Mouse (Mus musculus): ENCODE results near the gene Zfp541.
A peak's percentile ranks its signal among the peaks of the same experiment; 100 is the strongest.

Gene Zfp541

GRCm38 (mm10) chr7:16045538-16045937 is 16.1 kb upstream of the Zfp541 start:
- peak in 1 of 2 experiments; percentile 26 for DNase-seq

- peak; percentile 67 to 69 for DNase-seq
Measured at GRCm38 (mm10) chr7:16046101-16046480, 15.5 kb upstream of the Zfp541 start.

- DNase-seq = peak; percentile 82 to 85
Measured at GRCm38 (mm10) chr7:16046481-16047337, 14.9 kb upstream of the Zfp541 start.

GRCm38 (mm10) chr7:16047338-16048146 is 14.1 kb upstream of the Zfp541 start, which contains the start of gene Bicra:
Gene Bicra (minus strand): TSS chr7:16047921.
- DNase-seq = peak; percentile 92 to 95

GRCm38 (mm10) chr7:16048164-16048564 is 13.4 kb upstream of the Zfp541 start:
- DNase-seq = peak; percentile 98

GRCm38 (mm10) chr7:16048675-16049575 is 12.7 kb upstream of the Zfp541 start:
- DNase-seq = no peak

GRCm38 (mm10) chr7:16049576-16049915 is 12.1 kb upstream of the Zfp541 start:
- DNase-seq = no peak

GRCm38 (mm10) chr7:16050600-16050999 is 11.0 kb upstream of the Zfp541 start:
- DNase-seq = peak in 1 of 2 experiments; percentile 19

GRCm38 (mm10) chr7:16051883-16052595 is 9.6 kb upstream of the Zfp541 start:
- peak; percentile 89 to 90 for DNase-seq

GRCm38 (mm10) chr7:16052684-16053083 is 8.9 kb upstream of the Zfp541 start:
- peak; percentile 98 for DNase-seq

GRCm38 (mm10) chr7:16053105-16053504 is 8.5 kb upstream of the Zfp541 start:
- DNase-seq = no peak

- no peak for DNase-seq
Measured at GRCm38 (mm10) chr7:16054966-16055365, 6.6 kb upstream of the Zfp541 start.

- no peak for DNase-seq
Measured at GRCm38 (mm10) chr7:16055665-16056064, 5.9 kb upstream of the Zfp541 start.

GRCm38 (mm10) chr7:16056459-16057135 is 5.0 kb upstream of the Zfp541 start:
- DNase-seq = peak; percentile 78 to 84

GRCm38 (mm10) chr7:16057136-16057534 is 4.5 kb upstream of the Zfp541 start:
- DNase-seq = no peak

GRCm38 (mm10) chr7:16062099-16062420 is 446 bp downstream of the Zfp541 start:
- no peak for DNase-seq

GRCm38 (mm10) chr7:16063490-16063889 is 1.9 kb downstream of the Zfp541 start:
- no peak for DNase-seq

GRCm38 (mm10) chr7:16070846-16071245 is 9.2 kb downstream of the Zfp541 start:
- DNase-seq = no peak

- no peak for DNase-seq
Measured at GRCm38 (mm10) chr7:16071906-16072305, 10.3 kb downstream of the Zfp541 start.

- peak; percentile 58 to 63 for DNase-seq
Measured at GRCm38 (mm10) chr7:16079947-16080346, 18.3 kb downstream of the Zfp541 start.

- DNase-seq = peak; percentile 64 to 69
Measured at GRCm38 (mm10) chr7:16080581-16080980, 19.0 kb downstream of the Zfp541 start.

- no peak for DNase-seq
Measured at GRCm38 (mm10) chr7:16083361-16083760, 21.7 kb downstream of the Zfp541 start.
